Mouse (Mus musculus) E14TG2a.4 (cell line): ENCODE data around the gene Dguok.

Experiments
- CTCF ChIP-seq: conservative IDR thresholded peaks from 2 replicates; pipeline ENCODE4 v1.5.1; 2014; ENCODE audit warnings: low read length
- NANOG ChIP-seq: IDR thresholded peaks from 2 replicates; pipeline ENCODE4 v1.6.1; 2014; ENCODE audit warnings: borderline replicate concordance, low read length, mixed read lengths
- POU5F1 ChIP-seq: IDR thresholded peaks from 2 replicates; pipeline ENCODE4 v1.6.1; 2014; ENCODE audit warnings: low read length, borderline replicate concordance

DNA sequence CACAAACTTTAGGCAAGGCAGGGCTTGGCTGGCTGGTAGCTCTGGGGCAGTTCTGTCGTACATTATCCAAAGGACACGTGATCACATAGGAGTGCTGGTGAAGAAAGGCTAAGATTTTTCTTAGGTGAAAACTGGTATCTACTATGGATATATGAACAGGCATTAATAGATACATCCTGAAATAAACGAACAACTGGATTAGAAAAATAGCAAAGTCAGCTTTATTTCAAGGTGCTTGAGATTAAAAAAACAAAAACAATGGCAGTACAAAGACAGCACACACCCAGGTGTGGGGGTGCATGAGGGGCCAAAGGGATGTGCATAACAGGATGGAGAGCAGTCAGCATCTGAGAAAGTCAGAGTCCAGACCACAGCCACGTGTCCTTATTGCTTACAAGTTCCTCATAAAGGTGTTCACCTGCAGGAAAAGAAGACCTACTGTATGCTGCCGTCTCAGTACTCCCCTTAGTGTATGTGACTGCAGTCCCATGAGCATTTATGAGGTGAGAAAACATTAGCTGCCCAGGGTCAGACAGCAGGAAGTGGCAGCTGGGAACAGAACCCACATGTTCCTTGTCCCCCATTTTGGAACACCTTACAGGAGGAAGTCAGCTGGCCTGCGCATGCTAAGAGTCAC, 26.6 kb downstream of the Dguok start:
- TF ChIP-seq CTCF, result no peak
- TF ChIP-seq POU5F1, result no peak
- no peak for TF ChIP-seq NANOG
